Mouse (Mus musculus): ENCODE measurements at regions not wholly inside any gene's neighbourhood (a gene's known extent, or its start where the extent isn't known, plus 50 kb on each side); places are given as distances from the start of the nearest gene placed in this dataset.
"Not testable (repeated sequence)": the region's sequence is repeated elsewhere in the genome, so short reads cannot be mapped to it uniquely, and the experiment has no call there.

- DNase-seq (ENCODE audit: low read depth), result not testable (repeated sequence)
Measured at GRCm38 (mm10) chr13:13888847-13889246, 65.4 kb upstream of the B3galnt2 start.

DNA sequence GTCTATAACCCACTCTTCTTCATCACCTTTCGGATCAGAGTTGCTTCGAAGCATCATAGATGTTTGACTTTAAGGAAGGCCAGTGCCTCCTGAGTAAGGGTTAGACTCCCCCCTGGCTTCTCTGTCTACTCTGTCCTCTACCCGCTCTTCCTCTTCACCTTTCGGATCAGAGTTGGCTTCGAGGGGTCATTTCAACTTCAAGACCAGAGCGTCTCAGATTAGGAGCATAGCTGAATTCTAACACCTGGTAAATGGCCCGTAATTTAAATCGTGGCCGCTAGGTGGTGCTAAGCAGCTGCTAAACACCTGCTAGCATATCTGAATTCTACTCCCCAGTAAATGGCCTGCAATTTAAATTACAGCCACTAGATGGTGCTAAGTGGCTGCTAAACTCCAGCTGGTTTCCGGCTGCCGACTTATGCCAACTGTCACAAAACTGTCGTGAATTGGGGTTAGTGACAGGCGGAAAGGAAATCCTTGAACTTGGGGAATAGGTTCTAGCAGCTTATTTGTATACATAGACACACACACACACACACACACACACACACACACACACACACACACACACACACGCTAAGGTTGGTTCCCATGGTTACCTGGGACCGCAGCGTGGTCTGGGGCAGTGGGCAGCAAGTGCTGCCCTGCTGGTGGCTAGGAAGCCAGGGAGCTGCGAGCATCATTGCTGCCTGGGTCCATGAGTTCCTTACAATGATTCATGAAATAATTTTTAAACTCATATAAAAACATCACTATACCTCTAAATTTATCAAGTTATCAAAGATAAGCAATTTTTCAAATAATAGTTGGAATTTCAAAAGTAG, 64.8 kb upstream of the B3galnt2 start:
- DNase-seq (ENCODE audit: low read depth), result peak; percentile 99

GRCm38 (mm10) chr13:13902186-13902585, 52.1 kb upstream of the B3galnt2 start:
- DNase-seq (ENCODE audit: low read depth), result not testable (repeated sequence)

More for the DNA sequence above, 64.8 kb upstream of the B3galnt2 start:
- peak; percentile 94 for TF ChIP-seq CTCF (IDR thresholded peaks at IDR 0.05; ENCODE audit: borderline replicate concordance, extremely low read depth, insufficient read depth, insufficient read length)
- TF ChIP-seq POLR2A (IDR thresholded peaks at IDR 0.05; ENCODE audit: borderline replicate concordance, extremely low read depth, insufficient read depth, insufficient read length, poor library complexity, severe bottlenecking), result no peak
